Mouse (Mus musculus) liver, embryonic 14.5 days (tissue): ENCODE measurements around the gene Iqschfp.

Source experiments
- CTCF ChIP-seq: IDR thresholded peaks from 2 replicates; pipeline ENCODE4 v1.5.1; 2016; ENCODE audit warnings: antibody characterized with exemption, low read depth, control low read depth
- EP300 ChIP-seq: IDR thresholded peaks from 2 replicates; pipeline ENCODE4 v1.6.1; 2016; ENCODE audit warnings: antibody characterized with exemption, low read depth

DNA sequence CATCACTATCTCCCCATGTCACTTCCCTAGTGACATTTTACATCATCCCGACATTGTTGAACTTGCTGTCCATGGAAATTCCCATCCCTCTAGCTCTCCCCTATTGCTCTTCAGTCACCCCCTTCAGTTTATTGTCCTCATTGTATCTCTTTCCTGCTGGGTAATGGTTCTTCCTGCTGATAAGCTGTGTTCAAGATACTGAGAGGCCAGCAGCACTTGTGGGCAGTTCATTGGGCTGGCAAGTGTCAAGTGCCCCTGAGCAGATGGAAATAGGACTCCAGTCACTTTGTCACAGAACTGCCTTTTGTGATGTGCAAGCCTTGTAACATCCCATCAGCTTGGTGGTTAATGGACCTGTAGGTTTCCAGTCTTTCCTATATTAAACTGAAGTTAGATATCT is 413.6 kb downstream of the Iqschfp start:
- TF ChIP-seq CTCF (no peak), EP300 (no peak)
